Mouse (Mus musculus) heart, embryonic 16.5 days (tissue): ENCODE results near the gene Tbl2. TPM values are rescaled to one million over a fixed set of nuclear protein-coding genes. Genes with fewer than 3 reads are reported as not detected.

Experiments
- ATAC-seq: fragments of 200-750 bp; cut with Nextera tagmentation; replicated peaks from 2 replicates; pipeline ENCODE4 v1.8.0; 2017; ENCODE audit warnings: moderate number of reproducible peaks; ENCODE audit not compliant: insufficient read depth, low FRiP score; ENCODE audit errors: extremely low read depth
- H3K27ac ChIP-seq: fragments of 300-500 bp; sonication (generic); 2 replicates; pipeline ENCODE4 v1.5.1; 2014; ENCODE audit warnings: mild to moderate bottlenecking, low read length, control low read depth, moderate library complexity
- H3K27me3 ChIP-seq: fragments of 300-500 bp; sonication (generic); 2 replicates; pipeline ENCODE4 v1.6.1; 2014; ENCODE audit warnings: low read length, mixed read lengths; ENCODE audit not compliant: control insufficient read depth, insufficient read depth
- H3K36me3 ChIP-seq: fragments of 300-500 bp; sonication (generic); 2 replicates; pipeline ENCODE4 v1.6.1; 2014; ENCODE audit not compliant: control insufficient read depth, insufficient read depth
- H3K4me1 ChIP-seq: fragments of 300-500 bp; sonication (generic); 2 replicates; pipeline ENCODE4 v1.6.1; 2014; ENCODE audit warnings: low read length, mixed read lengths; ENCODE audit not compliant: control insufficient read depth, insufficient read depth
- H3K4me2 ChIP-seq: fragments of 300-500 bp; sonication (generic); 2 replicates; pipeline ENCODE4 v1.6.1; 2014; ENCODE audit warnings: low read depth, mild to moderate bottlenecking, control low read depth, low read length
- H3K4me3 ChIP-seq: fragments of 300-500 bp; sonication (generic); 2 replicates; pipeline ENCODE4 v1.5.1; 2014; ENCODE audit warnings: mild to moderate bottlenecking, control low read depth, low read length
- H3K9ac ChIP-seq: fragments of 300-500 bp; sonication (generic); 2 replicates; pipeline ENCODE4 v1.6.1; 2014; ENCODE audit warnings: low read length, control low read depth
- H3K9me3 ChIP-seq: fragments of 300-500 bp; sonication (generic); replicated peaks from 2 replicates; pipeline ENCODE4 v1.6.1; 2016; ENCODE audit warnings: low read length; ENCODE audit not compliant: control insufficient read depth
- WGBS: fragments of 180-500 bp; shearing (Covaris S2); extraction: QIAGEN DNeasy Blood & Tissue Kit; methylation state at CpG from one replicate; pipeline ENCODE4 v1.1.7; 2014; 5-methylcytosine and 5-hydroxymethylcytosine counted together
- polyA plus RNA-seq: library from polyadenylated mRNA; unstranded; fragments of >200 nt; fragmentation: Nextera tagmentation; extraction: Ambion mirVana; gene quantifications from 2 replicates; pipeline ENCODE4 v1.2.1, GENCODE M21; 2015

The Tbl2 gene
- polyA plus RNA-seq, 1 experiment from 2014 or later: 20.3 TPM

- peaks cover 39% of the 10 kb centered on the region for H3K36me3 ChIP-seq
- WGBS: 87% methylated on average over 6 of the region's 6 CpGs
These were observed 13.4 kb downstream of the Tbl2 start for GRCm38 (mm10) chr5:135162821-135163220.

GRCm38 (mm10) chr5:135166909-135167308, 17.5 kb downstream of the Tbl2 start:
- Histone ChIP-seq H3K27ac (no peak overlapping the region), H3K4me2 (no peak overlapping the region), H3K27me3 (no peaks in the 10 kb centered on the region), H3K4me1 (peaks cover 13% of the 10 kb centered on the region), H3K4me3 (no peak overlapping the region), H3K9ac (no peak overlapping the region), H3K9me3 (no peaks in the 10 kb centered on the region), H3K36me3 (peaks cover 9% of the 10 kb centered on the region)
- 79% methylated on average over 4 of the region's 4 CpGs for WGBS
- ATAC-seq: no peak

More at GRCm38 (mm10) chr5:135162821-135163220, 13.4 kb downstream of the Tbl2 start:
- Histone ChIP-seq H3K9ac (no peak overlapping the region), H3K4me1 (peaks cover 1% of the 10 kb centered on the region; the same call in 1 of the 2 replicates), H3K4me3 (no peak overlapping the region), H3K9me3 (no peaks in the 10 kb centered on the region), H3K4me2 (no peak overlapping the region), H3K27me3 (no peaks in the 10 kb centered on the region), H3K27ac (no peak overlapping the region)
- no peak for ATAC-seq

- Histone ChIP-seq H3K4me1 (peaks cover 13% of the 10 kb centered on the region), H3K4me3 (no peak overlapping the region), H3K27me3 (no peaks in the 10 kb centered on the region), H3K27ac (no peak overlapping the region), H3K9me3 (no peaks in the 10 kb centered on the region), H3K4me2 (no peak overlapping the region), H3K36me3 (peaks cover 9% of the 10 kb centered on the region), H3K9ac (no peak overlapping the region)
- ATAC-seq: no peak
- WGBS: 88% methylated on average over 4 of the region's 4 CpGs
These were observed 18.0 kb downstream of the Tbl2 start for GRCm38 (mm10) chr5:135167469-135167868.

GRCm38 (mm10) chr5:135168063-135169062, 18.9 kb downstream of the Tbl2 start, which contains the start of gene Bcl7b:
TSS of gene Bcl7b (plus strand) at chr5:135168283.
- Histone ChIP-seq H3K27ac (peak within 1 kb of the TSS; percentile 99), H3K4me1 (peaks cover 13% of the 10 kb centered on the region), H3K9me3 (no peaks in the 10 kb centered on the region), H3K4me3 (peak within 1 kb of the TSS; percentile 85), H3K36me3 (peaks cover 15% of the 10 kb centered on the region), H3K4me2 (peak within 1 kb of the TSS; percentile 77), H3K27me3 (no peaks in the 10 kb centered on the region), H3K9ac (peak within 1 kb of the TSS; percentile 97)
- 2% methylated on average over 79 of the region's 95 CpGs for WGBS
- peak; percentile 98 for ATAC-seq

GRCm38 (mm10) chr5:135169479-135169878, 20.0 kb downstream of the Tbl2 start:
- H3K27ac ChIP-seq: peak overlapping the region; percentile 99

GRCm38 (mm10) chr5:135171688-135172220, 22.3 kb downstream of the Tbl2 start:
- Histone ChIP-seq H3K27ac (no peak overlapping the region), H3K9ac (no peak overlapping the region), H3K27me3 (no peaks in the 10 kb centered on the region), H3K4me3 (no peak overlapping the region), H3K9me3 (no peaks in the 10 kb centered on the region), H3K4me1 (peaks cover 13% of the 10 kb centered on the region), H3K36me3 (peaks cover 28% of the 10 kb centered on the region), H3K4me2 (no peak overlapping the region)
- WGBS: 82% methylated on average over 6 of the region's 6 CpGs
- ATAC-seq: no peak

More at GRCm38 (mm10) chr5:135169479-135169878, 20.0 kb downstream of the Tbl2 start:
- Histone ChIP-seq H3K27me3 (no peaks in the 10 kb centered on the region), H3K9me3 (no peaks in the 10 kb centered on the region), H3K9ac (peak overlapping the region; percentile 97), H3K4me3 (peak overlapping the region; percentile 85), H3K4me2 (peak overlapping the region; percentile 69), H3K4me1 (peaks cover 13% of the 10 kb centered on the region), H3K36me3 (peaks cover 21% of the 10 kb centered on the region)
- WGBS: 93% methylated on average over 5 of the region's 5 CpGs
- no peak for ATAC-seq

GRCm38 (mm10) chr5:135172986-135173385, 23.5 kb downstream of the Tbl2 start:
- H3K9ac ChIP-seq: no peak overlapping the region
- H3K4me1 ChIP-seq: peaks cover 10% of the 10 kb centered on the region
- no peak overlapping the region for H3K27ac ChIP-seq
- no peak overlapping the region for H3K4me2 ChIP-seq
- H3K36me3 ChIP-seq: peaks cover 30% of the 10 kb centered on the region
- 93% methylated on average over 5 of the region's 5 CpGs for WGBS
- ATAC-seq: no peak
- H3K27me3 ChIP-seq: no peaks in the 10 kb centered on the region
- H3K9me3 ChIP-seq: no peaks in the 10 kb centered on the region
- no peak overlapping the region for H3K4me3 ChIP-seq

GRCm38 (mm10) chr5:135175086-135175485, 25.6 kb downstream of the Tbl2 start:
- Histone ChIP-seq H3K9me3 (no peaks in the 10 kb centered on the region), H3K4me1 (no peaks in the 10 kb centered on the region), H3K9ac (no peak overlapping the region), H3K27ac (no peak overlapping the region), H3K4me3 (no peak overlapping the region), H3K27me3 (no peaks in the 10 kb centered on the region), H3K36me3 (peaks cover 47% of the 10 kb centered on the region), H3K4me2 (no peak overlapping the region)
- ATAC-seq: no peak

GRCm38 (mm10) chr5:135178523-135178922, 29.1 kb downstream of the Tbl2 start:
- no peak for ATAC-seq
- WGBS: 74% methylated on average over 3 of the region's 3 CpGs
- H3K4me2 ChIP-seq: no peak overlapping the region
- H3K27me3 ChIP-seq: no peaks in the 10 kb centered on the region
- H3K9me3 ChIP-seq: no peaks in the 10 kb centered on the region
- peaks cover 52% of the 10 kb centered on the region for H3K36me3 ChIP-seq
- H3K4me1 ChIP-seq: no peaks in the 10 kb centered on the region
- no peak overlapping the region for H3K4me3 ChIP-seq
- no peak overlapping the region for H3K27ac ChIP-seq
- H3K9ac ChIP-seq: no peak overlapping the region
